20 mouse cellular contexts compared by ENCODE assay signal in genomic region chr16:24197618-24198017, GRCm38 (mm10).
DNase-seq lines count a peak whose midpoint lies in the region; ATAC-seq and TF ChIP-seq lines count a peak whose summit lies in the region.
"Had no signal": no experiment of that assay in that cellular context is flagged by ENCODE, and none has a peak within 500 bp of the region (broad histone marks: within the 10 kb centered on the region; RNA-seq: fewer than 3 reads in every experiment).

No protein-coding gene starts in this region.

- no peak for TF ChIP-seq EP300 in liver, postnatal 0 days (IDR thresholded peaks at IDR 0.05; ENCODE audit: low read depth)

- H3K4me1 ChIP-seq in liver, postnatal 0 days (ENCODE audit: insufficient read depth): peaks cover 30% of the 10 kb centered on the region
- no peaks in the 10 kb centered on the region; the same call in 1 of the 2 replicates for H3K4me1 ChIP-seq in lung, adult 2 months (ENCODE audit: control insufficient read depth, insufficient read depth, low read length)
- H3K4me1 ChIP-seq: hindbrain, embryonic 12.5 days; hindbrain, embryonic 15.5 days; intestine, embryonic 15.5 days had no signal

- H3K9me3 ChIP-seq in liver, postnatal 0 days (ENCODE audit: low read length): no peaks in the 10 kb centered on the region
- H3K9me3 ChIP-seq: embryonic facial prominence, embryonic 13.5 days; hindbrain, embryonic 12.5 days; hindbrain, embryonic 15.5 days; intestine, embryonic 15.5 days had no signal

- WGBS in liver, postnatal 0 days (ENCODE audit: insufficient replicate concordance): 71% methylated on average over 5 of the region's 5 CpGs
- WGBS in lung, adult 2 months: 67% methylated on average over 5 of the region's 5 CpGs

- no peak for TF ChIP-seq CTCF in liver, postnatal 0 days (IDR thresholded peaks at IDR 0.05; ENCODE audit: low read depth)
- no peak for TF ChIP-seq CTCF in lung, adult 2 months (IDR thresholded peaks at IDR 0.05; ENCODE audit: insufficient read depth, low read length)

- no peak for ATAC-seq in liver, postnatal 0 days
- ATAC-seq: forebrain, embryonic 14.5 days; forebrain, postnatal 0 days; intestine, embryonic 15.5 days; Patski had no signal

- peak; percentile 15 for DNase-seq in layer of hippocampus, adult 9-10 months (ENCODE audit: low spot score)
- DNase-seq in layer of hippocampus, postnatal 14 days (ENCODE audit: low spot score in 2 of 2): no peak
- DNase-seq in liver, postnatal 0 days: no peak
- no peak for DNase-seq in liver
- peak; percentile 22 for DNase-seq in brain, adult 2 months (ENCODE audit: low read depth, low spot score)
- DNase-seq in lung, adult 2 months: no peak
- DNase-seq: cerebellum, adult 11 months; cerebellum, adult 2 months; cerebellum, adult 9-11 months; cerebellum, postnatal 25 days; forebrain, postnatal 0 days; gastrocnemius, postnatal 10 days; gastrocnemius, postnatal 36 days had no signal

- no peak overlapping the region for H3K4me3 ChIP-seq in liver, postnatal 0 days (ENCODE audit: low read depth, low read length)
- H3K4me3 ChIP-seq in lung, adult 2 months (replicated peaks; ENCODE audit: extremely low read depth, low read depth, low read length): no peak overlapping the region
- H3K4me3 ChIP-seq: embryonic facial prominence, embryonic 13.5 days; hindbrain, embryonic 12.5 days; hindbrain, embryonic 15.5 days; intestine, embryonic 15.5 days had no signal

- H3K27me3 ChIP-seq in liver, postnatal 0 days (ENCODE audit: insufficient read depth, low read length): no peaks in the 10 kb centered on the region
- H3K27me3 ChIP-seq: hindbrain, embryonic 12.5 days; hindbrain, embryonic 15.5 days; intestine, embryonic 15.5 days; Patski had no signal

- 0 out of 2 replicates have a peak overlapping the region, but pooled peaks have one; percentile 93 for H3K27ac ChIP-seq in liver, postnatal 0 days (ENCODE audit: low read depth)
- H3K27ac ChIP-seq: embryonic facial prominence, embryonic 13.5 days; hindbrain, embryonic 12.5 days; hindbrain, embryonic 15.5 days; intestine, embryonic 15.5 days had no signal

- no peak for TF ChIP-seq POLR2A in lung, adult 2 months (IDR thresholded peaks at IDR 0.05; ENCODE audit: borderline replicate concordance, extremely low read depth, low read depth, low read length)

- no peak overlapping the region for H3K4me2 ChIP-seq in liver, postnatal 0 days (ENCODE audit: low read depth, low read length)
- H3K4me2 ChIP-seq: embryonic facial prominence, embryonic 13.5 days; heart, embryonic 11.5 days; hindbrain, embryonic 12.5 days; hindbrain, embryonic 15.5 days; intestine, embryonic 15.5 days had no signal

- no peak overlapping the region for H3K9ac ChIP-seq in liver, postnatal 0 days (replicated peaks)
- H3K9ac ChIP-seq: embryonic facial prominence, embryonic 13.5 days; forebrain, postnatal 0 days; hindbrain, embryonic 12.5 days; hindbrain, embryonic 15.5 days; intestine, embryonic 15.5 days had no signal

- no peaks in the 10 kb centered on the region for H3K36me3 ChIP-seq in liver, postnatal 0 days (replicated peaks; ENCODE audit: insufficient read depth, low read length)
- H3K36me3 ChIP-seq: embryonic facial prominence, embryonic 13.5 days; hindbrain, embryonic 12.5 days; hindbrain, embryonic 15.5 days; intestine, embryonic 15.5 days had no signal

Comparison
In these comparisons a context has a peak if more than half of its experiments do, and no peak if none do; other contexts are left out.
1. DNase-seq: peak in layer of hippocampus, adult 9-10 months (single experiment) and brain, adult 2 months (single experiment); none in layer of hippocampus, postnatal 14 days (0 of 2), liver, postnatal 0 days (single experiment), liver (single experiment) and lung, adult 2 months (single experiment).